Mouse (Mus musculus): ENCODE results near the gene Loxl3. TPM values are rescaled to one million over a fixed set of nuclear protein-coding genes. Genes with fewer than 3 reads are reported as not detected.
A peak's percentile ranks its signal among the peaks of the same experiment; 100 is the strongest.

Gene Loxl3
- polyA plus RNA-seq, 1 experiment from 2014 or later: 14.2 TPM

DNA sequence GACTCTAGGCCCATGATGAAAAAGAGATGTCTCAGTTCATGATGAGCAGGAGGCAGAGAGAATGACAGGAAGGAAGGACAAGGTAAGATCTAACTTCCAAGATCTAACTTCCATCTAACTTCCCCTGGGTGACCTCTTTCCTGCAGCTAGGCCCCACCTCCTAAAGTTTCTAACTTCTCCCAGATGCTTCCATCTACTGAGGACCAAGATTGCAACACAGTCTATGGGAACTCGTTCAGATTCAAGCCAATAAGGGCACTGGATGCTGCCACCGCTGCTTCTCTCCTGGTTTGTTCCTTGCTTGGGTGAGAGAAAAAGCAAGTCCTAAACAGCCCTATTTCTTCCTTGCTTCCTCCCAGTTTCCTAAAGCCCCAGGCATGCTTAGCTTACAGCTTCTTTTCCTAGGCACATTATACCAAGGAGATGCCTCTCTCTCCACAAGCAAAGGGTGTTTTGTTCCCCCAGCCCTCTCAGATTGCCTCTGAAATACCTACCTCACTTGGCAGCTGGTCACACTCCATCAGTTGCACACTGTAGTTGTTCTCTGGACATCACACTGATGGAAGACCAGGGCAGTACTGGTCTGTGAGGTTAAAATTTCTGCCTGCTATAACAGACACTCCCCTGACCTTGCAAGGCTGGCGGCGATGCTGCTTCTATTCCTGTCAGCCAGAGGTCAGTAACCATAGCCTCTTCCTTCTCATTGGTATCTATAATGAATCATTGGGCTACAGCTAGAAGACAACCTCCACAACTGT is 13.0 kb upstream of the Loxl3 start:
- 84% methylated on average over 4 of the region's 4 CpGs for WGBS
- no peak for ATAC-seq
- no peaks in the 10 kb centered on the region for H3K9me3 ChIP-seq

DNA sequence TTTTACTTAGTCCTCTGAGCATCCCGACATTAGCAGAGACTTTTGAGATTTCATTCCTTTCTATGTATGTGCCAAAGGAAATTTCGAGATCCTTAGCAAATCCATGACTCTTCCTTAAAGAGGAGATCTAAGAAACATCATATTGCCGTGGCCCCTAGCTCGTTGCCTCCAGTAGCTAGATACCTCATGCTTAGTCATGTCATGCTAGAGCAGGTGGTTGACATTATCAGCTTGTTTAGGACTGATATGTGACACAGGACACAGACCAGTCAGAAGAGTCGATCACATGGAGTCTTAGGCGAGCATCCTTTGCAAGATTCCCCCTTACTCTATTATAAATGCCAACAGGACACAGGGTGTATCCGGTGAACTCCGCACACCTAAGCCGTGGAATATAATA is 11.0 kb upstream of the Loxl3 start:
- Histone ChIP-seq H3K4me3 (replicated peaks) (no peak overlapping the region), H3K9me3 (no peaks in the 10 kb centered on the region), H3K27me3 (replicated peaks) (no peaks in the 10 kb centered on the region), H3K4me2 (replicated peaks) (no peak overlapping the region), H3K27ac (no peak overlapping the region), H3K36me3 (no peaks in the 10 kb centered on the region), H3K9ac (no peak overlapping the region), H3K4me1 (replicated peaks) (no peaks in the 10 kb centered on the region)
- ATAC-seq: no peak
- WGBS: 87% methylated on average over 9 of the region's 9 CpGs

More for the DNA sequence above, 13.0 kb upstream of the Loxl3 start:
- Histone ChIP-seq H3K4me2 (replicated peaks) (no peak overlapping the region), H3K27ac (no peak overlapping the region), H3K4me1 (replicated peaks) (peaks cover 2% of the 10 kb centered on the region; the same call in 1 of the 2 replicates), H3K36me3 (no peaks in the 10 kb centered on the region), H3K9ac (no peak overlapping the region), H3K27me3 (replicated peaks) (no peaks in the 10 kb centered on the region), H3K4me3 (replicated peaks) (no peak overlapping the region)

DNA sequence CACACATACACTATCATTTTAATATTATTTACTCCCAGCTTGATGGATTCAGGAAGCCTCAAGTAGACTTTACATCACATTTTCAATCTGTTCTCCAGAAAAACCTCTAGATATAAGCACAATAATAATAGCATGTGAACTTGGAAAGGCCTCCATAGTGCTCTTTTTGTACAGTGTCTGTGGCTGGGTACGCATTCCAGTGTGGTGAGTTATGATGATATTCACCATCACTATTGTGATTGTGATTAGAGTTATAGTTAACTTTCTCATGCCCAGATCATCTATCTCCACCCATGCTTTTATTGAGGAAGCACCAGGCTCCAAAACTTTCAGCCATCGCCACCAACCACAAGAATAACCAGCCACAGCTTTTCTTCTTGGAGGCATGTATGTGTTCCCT is 10.2 kb upstream of the Loxl3 start:
- H3K27me3 ChIP-seq (replicated peaks): no peaks in the 10 kb centered on the region; the same call in 1 of the 2 replicates
- no peaks in the 10 kb centered on the region for H3K9me3 ChIP-seq
- no peak overlapping the region for H3K27ac ChIP-seq
- H3K4me3 ChIP-seq (replicated peaks): no peak overlapping the region
- ATAC-seq: no peak
- WGBS: 86% methylated on average over 2 of the region's 2 CpGs
- H3K9ac ChIP-seq: no peak overlapping the region
- H3K4me2 ChIP-seq (replicated peaks): no peak overlapping the region
- H3K36me3 ChIP-seq: no peaks in the 10 kb centered on the region
- no peaks in the 10 kb centered on the region for H3K4me1 ChIP-seq (replicated peaks)

- no peaks in the 10 kb centered on the region for H3K4me1 ChIP-seq (replicated peaks)
- no peaks in the 10 kb centered on the region; the same call in 1 of the 2 replicates for H3K27me3 ChIP-seq (replicated peaks)
- no peak overlapping the region for H3K27ac ChIP-seq
- H3K4me2 ChIP-seq (replicated peaks): no peak overlapping the region
- H3K9me3 ChIP-seq: no peaks in the 10 kb centered on the region
- WGBS: 68% methylated on average over 4 of the region's 4 CpGs
- H3K36me3 ChIP-seq: no peaks in the 10 kb centered on the region
- no peak overlapping the region for H3K4me3 ChIP-seq (replicated peaks)
- no peak overlapping the region for H3K9ac ChIP-seq
- no peak for ATAC-seq
These were observed 9.6 kb upstream of the Loxl3 start for GRCm38 (mm10) chr6:83024421-83024820.

GRCm38 (mm10) chr6:83025221-83025620 is 8.8 kb upstream of the Loxl3 start:
- Histone ChIP-seq H3K27me3 (replicated peaks) (peaks cover 7% of the 10 kb centered on the region), H3K9me3 (no peaks in the 10 kb centered on the region), H3K4me3 (replicated peaks) (no peak overlapping the region), H3K4me2 (replicated peaks) (no peak overlapping the region), H3K9ac (no peak overlapping the region), H3K4me1 (replicated peaks) (no peaks in the 10 kb centered on the region), H3K36me3 (no peaks in the 10 kb centered on the region), H3K27ac (no peak overlapping the region)
- WGBS: 88% methylated on average over 4 of the region's 4 CpGs
- no peak for ATAC-seq

DNA sequence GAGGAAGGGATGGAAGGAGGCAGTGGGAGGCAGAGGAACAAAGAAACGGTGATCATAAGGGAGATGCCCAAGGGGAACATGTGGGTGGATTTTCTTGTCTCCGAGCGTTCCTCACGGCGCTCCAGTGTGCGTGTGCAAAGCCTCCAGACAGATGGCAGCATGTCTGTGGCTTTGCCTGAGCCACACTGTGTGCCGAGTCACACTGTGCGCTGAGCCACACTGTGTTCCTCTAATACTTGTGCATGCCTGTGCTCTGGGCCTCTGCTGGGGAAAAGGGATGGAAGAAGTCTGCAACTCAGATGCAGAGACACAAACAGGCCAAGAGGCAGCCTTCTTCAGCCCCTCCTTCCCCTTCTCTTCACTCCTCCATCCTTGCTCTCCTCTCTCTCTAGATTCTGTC is 6.7 kb upstream of the Loxl3 start:
- no peak overlapping the region for H3K27ac ChIP-seq
- WGBS: 83% methylated on average over 8 of the region's 8 CpGs
- H3K27me3 ChIP-seq (replicated peaks): peaks cover 9% of the 10 kb centered on the region
- H3K9me3 ChIP-seq: no peaks in the 10 kb centered on the region
- no peak overlapping the region for H3K4me3 ChIP-seq (replicated peaks)
- no peak overlapping the region for H3K4me2 ChIP-seq (replicated peaks)
- H3K36me3 ChIP-seq: 0 out of 2 replicates have a peak, but pooled peaks cover 3% of the 10 kb centered on the region
- no peak for ATAC-seq
- peaks cover 4% of the 10 kb centered on the region; the same call in 1 of the 2 replicates for H3K4me1 ChIP-seq (replicated peaks)
- no peak overlapping the region for H3K9ac ChIP-seq

DNA sequence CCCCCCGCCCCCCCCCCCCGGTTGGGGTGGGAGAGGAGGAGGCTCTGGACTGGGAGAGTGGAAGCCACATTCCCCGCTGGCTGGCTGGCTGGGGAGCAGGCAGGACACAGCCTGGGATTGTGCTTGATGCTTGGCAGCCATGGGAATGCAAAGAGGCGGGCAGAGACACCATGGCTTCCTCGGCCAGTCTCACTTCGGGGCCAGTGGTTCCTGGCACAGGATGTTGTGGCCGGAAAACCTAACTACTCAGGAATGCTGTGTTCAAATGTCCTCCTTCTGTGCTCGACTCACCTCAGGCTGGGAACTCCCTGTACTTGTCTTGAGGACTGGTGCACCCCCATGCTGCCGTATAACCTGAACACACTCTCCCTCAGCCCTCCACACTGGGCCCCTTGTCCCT is 6.3 kb upstream of the Loxl3 start:
- Histone ChIP-seq H3K9me3 (no peaks in the 10 kb centered on the region), H3K9ac (no peak overlapping the region), H3K4me1 (replicated peaks) (peaks cover 7% of the 10 kb centered on the region; the same call in 1 of the 2 replicates), H3K4me2 (replicated peaks) (no peak overlapping the region), H3K36me3 (0 out of 2 replicates have a peak, but pooled peaks cover 3% of the 10 kb centered on the region), H3K27me3 (replicated peaks) (peaks cover 9% of the 10 kb centered on the region), H3K27ac (no peak overlapping the region), H3K4me3 (replicated peaks) (no peak overlapping the region)
- WGBS: 50% methylated on average over 7 of the region's 9 CpGs
- no peak for ATAC-seq

GRCm38 (mm10) chr6:83029777-83030176 is 4.2 kb upstream of the Loxl3 start:
- Histone ChIP-seq H3K4me1 (replicated peaks) (peaks cover 13% of the 10 kb centered on the region), H3K9me3 (no peaks in the 10 kb centered on the region), H3K4me3 (replicated peaks) (no peak overlapping the region), H3K27me3 (replicated peaks) (peaks cover 9% of the 10 kb centered on the region), H3K9ac (no peak overlapping the region), H3K27ac (no peak overlapping the region), H3K36me3 (0 out of 2 replicates have a peak, but pooled peaks cover 3% of the 10 kb centered on the region), H3K4me2 (replicated peaks) (no peak overlapping the region)
- WGBS: 48% methylated on average over 10 of the region's 10 CpGs
- ATAC-seq: no peak

DNA sequence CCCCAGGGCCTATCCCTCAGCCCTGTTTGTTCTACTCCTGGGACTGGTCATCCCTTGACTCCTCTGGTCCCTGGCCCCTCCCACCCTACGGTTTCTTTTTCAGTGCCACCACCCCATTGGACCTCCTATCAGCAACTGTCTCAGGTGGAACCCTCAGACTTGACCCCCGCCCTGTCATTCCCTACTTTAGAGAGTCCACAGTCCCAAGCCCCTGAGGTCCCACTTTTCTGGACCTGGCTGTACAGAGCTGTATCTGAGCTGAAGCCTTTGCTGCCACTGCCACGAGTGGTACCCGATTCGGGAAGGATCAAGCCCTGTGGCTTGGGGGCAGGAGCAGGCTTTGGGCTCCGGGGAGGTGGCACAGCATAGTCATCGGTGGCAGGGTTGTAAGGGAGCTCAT is 2.9 kb upstream of the Loxl3 start:
- peaks cover 17% of the 10 kb centered on the region for H3K4me1 ChIP-seq (replicated peaks)
- ATAC-seq: no peak

GRCm38 (mm10) chr6:83031921-83032590 is 1.9 kb upstream of the Loxl3 start:
- WGBS: 39% methylated on average over 18 of the region's 18 CpGs
- no peak overlapping the region for H3K27ac ChIP-seq
- H3K9me3 ChIP-seq: no peaks in the 10 kb centered on the region
- no peak for ATAC-seq
- peaks cover 17% of the 10 kb centered on the region for H3K4me1 ChIP-seq (replicated peaks)
- H3K9ac ChIP-seq: peak overlapping the region; percentile 68
- 0 out of 2 replicates have a peak, but pooled peaks cover 3% of the 10 kb centered on the region for H3K36me3 ChIP-seq
- peaks cover 9% of the 10 kb centered on the region for H3K27me3 ChIP-seq (replicated peaks)
- peak overlapping the region; percentile 66 for H3K4me3 ChIP-seq (replicated peaks)
- peak overlapping the region; percentile 90 for H3K4me2 ChIP-seq (replicated peaks)

More for the DNA sequence above, 2.9 kb upstream of the Loxl3 start:
- peaks cover 9% of the 10 kb centered on the region for H3K27me3 ChIP-seq (replicated peaks)
- no peak overlapping the region for H3K4me2 ChIP-seq (replicated peaks)
- no peak overlapping the region for H3K4me3 ChIP-seq (replicated peaks)
- H3K27ac ChIP-seq: no peak overlapping the region
- WGBS: 81% methylated on average over 7 of the region's 7 CpGs
- H3K36me3 ChIP-seq: 0 out of 2 replicates have a peak, but pooled peaks cover 3% of the 10 kb centered on the region
- no peaks in the 10 kb centered on the region for H3K9me3 ChIP-seq
- no peak overlapping the region for H3K9ac ChIP-seq

DNA sequence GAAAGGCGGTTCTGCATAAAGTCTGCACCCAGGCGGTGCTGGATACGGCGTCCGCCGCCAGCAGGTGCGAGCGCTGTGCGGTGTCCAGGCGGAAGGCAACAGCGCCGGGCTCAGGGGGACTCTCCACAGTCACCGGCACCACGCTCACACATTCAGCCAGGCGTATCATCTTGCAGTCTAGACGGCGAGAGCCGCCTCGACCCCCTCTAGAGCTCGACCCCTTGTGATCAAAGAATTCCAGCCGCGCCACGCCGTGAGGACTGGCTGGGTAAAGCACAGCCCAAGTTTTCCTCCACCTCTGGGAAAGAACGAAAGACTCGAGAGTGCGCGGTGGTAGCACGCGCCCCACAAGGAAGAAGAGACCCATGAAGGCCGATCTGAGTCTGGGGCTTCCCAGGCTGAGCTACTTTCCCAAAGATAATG is 1.2 kb upstream of the Loxl3 start:
- Histone ChIP-seq H3K9me3 (no peaks in the 10 kb centered on the region), H3K9ac (peak overlapping the region; percentile 68), H3K4me3 (replicated peaks) (peak overlapping the region; percentile 66), H3K4me2 (replicated peaks) (peak overlapping the region; percentile 90), H3K27me3 (replicated peaks) (peaks cover 9% of the 10 kb centered on the region), H3K36me3 (0 out of 2 replicates have a peak, but pooled peaks cover 3% of the 10 kb centered on the region), H3K4me1 (replicated peaks) (peaks cover 17% of the 10 kb centered on the region), H3K27ac (peak overlapping the region; percentile 88)
- WGBS: under 1% methylated on average over 31 of the region's 31 CpGs
- ATAC-seq: peak; percentile 67

GRCm38 (mm10) chr6:83034463-83035055 is 586 bp downstream of the Loxl3 start:
- H3K4me1 ChIP-seq (replicated peaks): peaks cover 26% of the 10 kb centered on the region
- peak overlapping the region; percentile 66 for H3K4me3 ChIP-seq (replicated peaks)
- H3K9ac ChIP-seq: peak overlapping the region; percentile 30; the same call in 1 of the 2 replicates
- peaks cover 8% of the 10 kb centered on the region for H3K27me3 ChIP-seq (replicated peaks)
- H3K9me3 ChIP-seq: no peaks in the 10 kb centered on the region
- ATAC-seq: no peak
- 0 out of 2 replicates have a peak, but pooled peaks cover 3% of the 10 kb centered on the region for H3K36me3 ChIP-seq
- peak overlapping the region; percentile 88; the same call in 1 of the 2 replicates for H3K27ac ChIP-seq
- WGBS: 23% methylated on average over 5 of the region's 5 CpGs
- H3K4me2 ChIP-seq (replicated peaks): peak overlapping the region; percentile 90

Measured in intestine, embryonic 15.5 days (tissue).